Mouse (Mus musculus) heart, embryonic 16.5 days (tissue): ENCODE measurements around the gene Cd300lg. TPM values are rescaled to one million over a fixed set of nuclear protein-coding genes. Genes with fewer than 3 reads are reported as not detected.

ENCODE experiments used
- polyA plus RNA-seq: library from polyadenylated mRNA; unstranded; fragments of >200 nt; fragmentation: Nextera tagmentation; extraction: Ambion mirVana; gene quantifications from 2 replicates; pipeline ENCODE4 v1.2.1, GENCODE M21; 2015

Cd300lg gene
- polyA plus RNA-seq, 1 experiment from 2014 or later: 11.6 TPM

Other genes with a start within 250 kb of the Cd300lg start
- 14.9 and 15.0 TPM in 2 replicates for gene Meox1, start 147.1 kb upstream of the Cd300lg start, polyA plus RNA-seq
- gene Sost, start 74.5 kb upstream of the Cd300lg start, polyA plus RNA-seq: 2.3 and 2.4 TPM in 2 replicates
- gene Cfap97d1, start 57.2 kb upstream of the Cd300lg start, polyA plus RNA-seq: not detected in 2 replicates
- 57.3 and 58.8 TPM in 2 replicates for gene Dusp3, start 54.5 kb upstream of the Cd300lg start, polyA plus RNA-seq
- gene Mpp3, start 13.0 kb upstream of the Cd300lg start, polyA plus RNA-seq: 4.2 and 4.9 TPM in 2 replicates
- gene Mpp2, start 47.0 kb downstream of the Cd300lg start, polyA plus RNA-seq: 6.6 and 9.1 TPM in 2 replicates
- not detected in 2 replicates for gene Ppy, start 59.8 kb downstream of the Cd300lg start, polyA plus RNA-seq
- not detected in 2 replicates for gene Pyy, start 66.3 kb downstream of the Cd300lg start, polyA plus RNA-seq
- 0.14 and 0.29 TPM in 2 replicates for gene Nags, start 104.0 kb downstream of the Cd300lg start, polyA plus RNA-seq
- 33.9 and 35.3 TPM in 2 replicates for gene Tmem101, start 114.9 kb downstream of the Cd300lg start, polyA plus RNA-seq
- 60.5 and 77.2 TPM in 2 replicates for gene Lsm12, start 143.8 kb downstream of the Cd300lg start, polyA plus RNA-seq
- gene G6pc3, start 148.1 kb downstream of the Cd300lg start, polyA plus RNA-seq: 24.4 and 25.0 TPM in 2 replicates
- 86.7 and 96.4 TPM in 2 replicates for gene Hdac5, start 188.7 kb downstream of the Cd300lg start, polyA plus RNA-seq
- 11.8 and 12.3 TPM in 2 replicates for gene BC030867, start 207.4 kb downstream of the Cd300lg start, polyA plus RNA-seq
- gene Asb16, start 227.2 kb downstream of the Cd300lg start, polyA plus RNA-seq: 0.08 and 0.09 TPM in 2 replicates
- 42.6 and 44.9 TPM in 2 replicates for gene Tmub2, start 243.4 kb downstream of the Cd300lg start, polyA plus RNA-seq